Mouse (Mus musculus) embryonic facial prominence, embryonic 11.5 days (tissue): Measurements from ENCODE around the gene Eme2. TPM values are rescaled to one million over a fixed set of nuclear protein-coding genes. Genes with fewer than 3 reads are reported as not detected.

Experiments
- ATAC-seq: fragments of 200-750 bp; cut with Nextera tagmentation; replicated peaks from 2 replicates; pipeline ENCODE4 v1.8.0; 2017; ENCODE audit warnings: low read depth; ENCODE audit not compliant: insufficient number of reproducible peaks, low FRiP score, low TSS enrichment
- DNase-seq: peaks from one replicate; pipeline ENCODE4 v3.0.0-alpha.2; 2015; ENCODE audit warnings: low spot score
- H3K27ac ChIP-seq: fragments of 300-500 bp; sonication (generic); replicated peaks from 2 replicates; pipeline ENCODE4 v1.5.1; 2014; ENCODE audit warnings: mild to moderate bottlenecking, low read depth, low read length, control low read depth
- H3K27me3 ChIP-seq: fragments of 300-500 bp; sonication (generic); 2 replicates; pipeline ENCODE4 v1.6.1; 2014; ENCODE audit warnings: mild to moderate bottlenecking, low read length, moderate library complexity, mixed read lengths; ENCODE audit not compliant: control insufficient read depth, insufficient read depth
- H3K36me3 ChIP-seq: fragments of 300-500 bp; sonication (generic); replicated peaks from 2 replicates; pipeline ENCODE4 v1.6.1; 2014; ENCODE audit warnings: low read depth, mild to moderate bottlenecking, low read length, moderate library complexity, mixed read lengths; ENCODE audit not compliant: control insufficient read depth, insufficient read depth
- H3K4me1 ChIP-seq: fragments of 300-500 bp; sonication (generic); 2 replicates; pipeline ENCODE4 v1.6.1; 2014; ENCODE audit warnings: low read length, mixed read lengths; ENCODE audit not compliant: control insufficient read depth, insufficient read depth
- H3K4me2 ChIP-seq: fragments of 300-500 bp; sonication (generic); 2 replicates; pipeline ENCODE4 v1.6.1; 2014; ENCODE audit warnings: low read depth, mild to moderate bottlenecking, control low read depth, low read length, moderate library complexity
- H3K4me3 ChIP-seq: fragments of 300-500 bp; sonication (generic); 2 replicates; pipeline ENCODE4 v1.5.1; 2014; ENCODE audit warnings: low read depth, low read length, control low read depth
- H3K9ac ChIP-seq: fragments of 300-500 bp; sonication (generic); replicated peaks from 2 replicates; pipeline ENCODE4 v1.6.1; 2014; ENCODE audit warnings: mild to moderate bottlenecking, control low read depth, low read length
- H3K9me3 ChIP-seq: fragments of 300-500 bp; sonication (generic); replicated peaks from 2 replicates; pipeline ENCODE4 v1.6.1; 2016; ENCODE audit warnings: mild to moderate bottlenecking, low read length, inconsistent platforms, mixed read lengths; ENCODE audit not compliant: control insufficient read depth
- WGBS: fragments of 180-500 bp; shearing (Covaris S2); extraction: QIAGEN DNeasy Blood & Tissue Kit; methylation state at CpG from one replicate; pipeline ENCODE4 v1.1.7; 2014; 5-methylcytosine and 5-hydroxymethylcytosine counted together
- polyA plus RNA-seq: library from polyadenylated mRNA; unstranded; fragments of >200 nt; fragmentation: Nextera tagmentation; extraction: Ambion mirVana; gene quantifications from 2 replicates; pipeline ENCODE4 v1.2.1, GENCODE M21; 2014

Gene Eme2
- polyA plus RNA-seq, 1 experiment from 2014 or later = 15.9 TPM

DNA sequence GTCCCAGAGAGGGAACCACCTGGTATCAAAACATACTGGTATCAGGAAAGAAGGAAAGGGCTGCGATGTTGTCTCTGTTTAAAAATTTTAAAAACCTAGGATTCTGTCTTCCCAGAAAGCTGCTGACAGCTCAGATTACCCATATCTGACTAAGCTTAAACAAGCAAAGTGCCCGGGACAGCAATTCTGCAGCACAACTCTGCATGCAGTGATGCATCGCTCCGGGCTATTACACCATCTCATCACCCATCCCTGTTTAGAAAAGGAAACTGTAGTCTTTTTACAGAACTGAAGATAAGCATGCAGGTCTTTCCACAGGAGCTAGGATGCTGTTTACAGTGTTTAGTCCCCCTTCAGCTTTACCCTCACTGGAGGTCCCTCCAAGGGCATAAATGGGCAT is 40.0 kb upstream of the Eme2 start:
- DNase-seq = no peak
- no peak overlapping the region for H3K27ac ChIP-seq
- H3K4me1 ChIP-seq = no peaks in the 10 kb centered on the region; the same call in 1 of the 2 replicates
- H3K9me3 ChIP-seq = no peaks in the 10 kb centered on the region
- H3K9ac ChIP-seq = peak overlapping the region; percentile 2; the same call in 1 of the 2 replicates
- WGBS = 82% methylated on average over 4 of the region's 4 CpGs
- no peaks in the 10 kb centered on the region for H3K36me3 ChIP-seq
- no peak for ATAC-seq
- H3K4me2 ChIP-seq = peak overlapping the region; percentile 23; the same call in 1 of the 2 replicates
- H3K27me3 ChIP-seq = no peaks in the 10 kb centered on the region
- H3K4me3 ChIP-seq = no peak overlapping the region

DNA sequence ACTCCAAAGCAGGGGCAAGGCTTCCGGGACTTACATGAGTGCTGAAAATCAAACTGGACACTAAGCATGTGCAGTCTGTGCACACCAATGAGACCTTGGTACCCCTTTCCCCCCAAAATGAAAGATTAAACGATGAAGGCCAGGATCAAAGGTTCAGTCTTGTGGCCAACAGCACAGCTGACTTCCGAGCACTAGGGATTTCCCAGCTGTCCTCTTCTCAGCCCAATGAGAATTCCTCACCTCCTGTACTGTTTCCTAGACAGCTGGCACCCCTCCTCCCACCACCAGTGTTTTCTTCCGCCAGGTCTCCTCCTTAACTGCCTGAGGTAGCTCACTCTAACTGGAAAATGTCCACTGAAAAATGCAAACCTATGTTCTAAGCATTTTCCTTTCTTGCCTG is 38.3 kb upstream of the Eme2 start:
- Histone ChIP-seq H3K4me3 (no peak overlapping the region), H3K27me3 (no peaks in the 10 kb centered on the region), H3K27ac (no peak overlapping the region), H3K4me1 (no peaks in the 10 kb centered on the region; the same call in 1 of the 2 replicates), H3K4me2 (no peak overlapping the region), H3K9ac (no peak overlapping the region), H3K9me3 (no peaks in the 10 kb centered on the region), H3K36me3 (no peaks in the 10 kb centered on the region)
- DNase-seq (no peak), ATAC-seq (no peak)
- 79% methylated on average over 4 of the region's 4 CpGs for WGBS

DNA sequence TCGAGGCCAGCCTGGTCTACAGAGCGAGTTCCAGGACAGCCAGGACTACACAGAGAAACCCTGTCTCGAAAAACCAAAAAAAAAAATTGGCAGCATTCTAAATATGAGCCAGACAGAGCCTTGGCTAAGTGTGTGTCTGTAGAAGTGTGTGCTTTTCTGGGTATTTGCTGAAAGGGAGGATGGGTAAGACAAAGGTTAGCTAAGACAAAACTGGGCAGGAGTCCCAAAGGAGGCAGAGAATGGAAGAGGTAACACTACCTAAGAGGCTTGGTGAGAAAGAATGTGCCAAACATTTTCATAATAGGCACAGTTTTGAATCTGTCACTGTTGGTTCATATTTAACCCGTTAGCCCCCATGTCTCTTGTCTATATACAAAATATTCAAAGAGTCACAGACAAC is 37.5 kb upstream of the Eme2 start:
- Histone ChIP-seq H3K4me1 (no peaks in the 10 kb centered on the region; the same call in 1 of the 2 replicates), H3K27ac (no peak overlapping the region), H3K9ac (no peak overlapping the region), H3K4me2 (no peak overlapping the region), H3K27me3 (no peaks in the 10 kb centered on the region), H3K9me3 (no peaks in the 10 kb centered on the region), H3K4me3 (no peak overlapping the region), H3K36me3 (no peaks in the 10 kb centered on the region)
- WGBS = 94% methylated on average over 4 of the region's 4 CpGs
- DNase-seq = no peak
- no peak for ATAC-seq

DNA sequence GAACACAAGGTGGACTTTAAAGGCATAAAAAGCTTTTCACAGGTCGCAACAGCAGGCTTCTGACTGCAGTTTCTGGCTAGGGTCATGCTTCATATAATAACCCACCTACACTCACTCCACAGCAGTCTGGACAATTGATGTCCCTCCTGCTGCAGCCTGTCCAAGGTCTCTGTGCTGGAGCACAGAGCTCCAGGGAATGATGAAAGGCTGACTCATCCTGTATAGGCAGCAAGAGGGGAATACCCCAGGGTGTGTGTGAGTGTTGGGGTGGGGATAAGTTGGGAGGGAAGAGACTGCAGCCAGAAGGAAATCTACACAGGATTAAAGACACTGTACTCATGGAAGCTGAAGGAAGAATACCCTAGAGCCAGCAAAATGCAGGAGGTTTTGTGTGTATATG is 34.6 kb upstream of the Eme2 start:
- H3K4me2 ChIP-seq = no peak overlapping the region
- no peak overlapping the region for H3K27ac ChIP-seq
- peaks cover 2% of the 10 kb centered on the region; the same call in 1 of the 2 replicates for H3K36me3 ChIP-seq
- DNase-seq = no peak
- H3K27me3 ChIP-seq = no peaks in the 10 kb centered on the region
- H3K4me1 ChIP-seq = no peaks in the 10 kb centered on the region
- ATAC-seq = no peak
- no peak overlapping the region for H3K9ac ChIP-seq
- 83% methylated on average over 1 of the region's 1 CpGs for WGBS
- H3K4me3 ChIP-seq = no peak overlapping the region
- no peaks in the 10 kb centered on the region for H3K9me3 ChIP-seq

DNA sequence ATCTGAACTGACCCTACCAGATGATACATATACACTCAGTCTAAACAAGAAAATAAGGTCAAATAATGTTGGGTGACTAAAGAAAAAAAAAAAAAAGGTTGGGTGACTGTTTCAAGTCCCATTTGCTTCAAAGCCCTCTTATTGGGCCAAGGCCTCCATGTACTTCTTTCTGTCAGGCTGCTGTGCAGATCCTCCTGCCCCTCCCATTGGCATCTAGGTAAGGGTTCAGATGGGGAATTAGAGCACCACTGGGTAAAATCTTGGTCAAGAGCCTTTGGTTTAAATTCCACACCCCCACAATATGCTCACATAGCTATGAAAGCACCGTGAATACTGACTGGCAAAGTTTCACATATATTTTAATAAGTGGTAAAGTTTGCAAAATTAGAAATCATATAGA is 28.4 kb upstream of the Eme2 start:
- H3K36me3 ChIP-seq = peaks cover 7% of the 10 kb centered on the region
- WGBS = 85% methylated on average over 1 of the region's 1 CpGs

DNA sequence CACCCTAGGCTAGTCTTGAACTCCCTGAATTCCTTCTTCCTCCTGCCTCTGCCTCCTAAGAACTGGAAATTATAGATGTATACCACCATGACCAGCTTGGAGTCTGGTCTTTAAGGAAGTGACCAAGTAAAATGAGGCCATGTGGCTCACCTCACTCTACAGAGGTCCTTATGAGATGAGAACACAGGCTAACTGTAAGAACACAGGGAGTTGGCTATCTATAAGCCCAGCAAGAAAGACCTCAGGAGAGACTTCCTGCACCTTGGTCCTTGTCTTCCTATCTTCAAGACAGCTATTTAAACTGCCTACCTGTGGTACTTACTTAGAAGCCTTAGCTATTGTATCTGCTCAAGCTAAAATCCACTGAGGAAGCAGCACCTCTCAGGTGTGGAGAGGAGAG is 19.1 kb upstream of the Eme2 start:
- Histone ChIP-seq H3K27me3 (no peaks in the 10 kb centered on the region), H3K27ac (no peak overlapping the region), H3K4me1 (no peaks in the 10 kb centered on the region), H3K9me3 (no peaks in the 10 kb centered on the region), H3K4me2 (no peak overlapping the region), H3K4me3 (no peak overlapping the region), H3K9ac (no peak overlapping the region), H3K36me3 (peaks cover 9% of the 10 kb centered on the region)
- no peak for DNase-seq
- no peak for ATAC-seq

More for the DNA sequence above, 28.4 kb upstream of the Eme2 start:
- no peak overlapping the region for H3K4me2 ChIP-seq
- H3K4me3 ChIP-seq = no peak overlapping the region
- DNase-seq (no peak), ATAC-seq (no peak)
- no peak overlapping the region for H3K27ac ChIP-seq
- H3K27me3 ChIP-seq = no peaks in the 10 kb centered on the region
- no peaks in the 10 kb centered on the region for H3K9me3 ChIP-seq
- H3K4me1 ChIP-seq = no peaks in the 10 kb centered on the region
- H3K9ac ChIP-seq = no peak overlapping the region

DNA sequence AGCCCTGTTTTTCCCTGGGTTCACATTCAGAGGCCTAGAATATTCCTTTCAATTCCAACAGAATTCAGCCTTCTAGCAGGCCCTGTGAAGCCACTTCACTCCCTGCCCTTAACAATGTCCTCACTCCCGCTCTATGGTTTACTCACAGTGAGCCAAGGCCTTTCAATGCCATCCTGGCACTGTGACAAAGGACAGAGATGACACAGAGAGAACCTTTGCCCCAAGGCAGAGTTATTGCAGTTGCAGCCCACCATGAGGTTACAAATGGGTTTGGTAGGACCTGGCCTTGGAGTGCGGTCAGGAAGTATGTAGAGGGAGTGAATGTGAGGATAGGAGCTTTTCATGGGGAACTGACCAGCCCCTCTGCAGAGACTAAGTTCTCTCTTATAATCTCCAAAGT is 12.7 kb upstream of the Eme2 start:
- H3K27me3 ChIP-seq = no peaks in the 10 kb centered on the region
- no peak overlapping the region for H3K9ac ChIP-seq
- H3K4me1 ChIP-seq = no peaks in the 10 kb centered on the region
- no peak overlapping the region for H3K4me2 ChIP-seq
- no peaks in the 10 kb centered on the region for H3K9me3 ChIP-seq
- ATAC-seq (no peak), DNase-seq (no peak)
- no peak overlapping the region for H3K4me3 ChIP-seq
- peaks cover 11% of the 10 kb centered on the region for H3K36me3 ChIP-seq
- H3K27ac ChIP-seq = no peak overlapping the region
- 95% methylated on average over 2 of the region's 2 CpGs for WGBS

DNA sequence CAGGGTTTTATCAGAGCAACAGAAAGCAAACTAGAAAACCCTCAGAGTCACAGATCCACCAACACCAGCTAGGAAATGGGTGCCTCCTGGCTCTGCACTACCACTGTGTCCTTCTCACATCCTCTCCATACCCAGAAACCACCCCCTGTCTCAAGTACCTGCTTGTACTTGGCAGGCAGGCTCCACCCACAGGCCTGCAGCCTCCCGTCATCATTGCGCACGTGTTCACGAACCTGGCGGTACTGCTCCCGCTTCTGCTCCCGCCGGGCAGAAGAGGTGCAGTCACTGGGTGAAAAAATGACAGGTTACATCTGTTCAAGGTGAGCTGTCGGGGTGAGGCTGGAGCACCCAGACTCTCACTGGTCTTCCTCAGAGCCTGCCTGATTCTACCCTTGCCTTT is 8.9 kb upstream of the Eme2 start:
- no peaks in the 10 kb centered on the region for H3K4me1 ChIP-seq
- no peaks in the 10 kb centered on the region for H3K9me3 ChIP-seq
- no peak overlapping the region for H3K4me3 ChIP-seq
- H3K27me3 ChIP-seq = no peaks in the 10 kb centered on the region
- no peak overlapping the region for H3K27ac ChIP-seq
- no peak overlapping the region for H3K9ac ChIP-seq
- no peak overlapping the region for H3K4me2 ChIP-seq
- 93% methylated on average over 9 of the region's 9 CpGs for WGBS
- no peak for DNase-seq
- H3K36me3 ChIP-seq = peaks cover 30% of the 10 kb centered on the region
- no peak for ATAC-seq
